Mouse (Mus musculus): ENCODE measurements at regions not wholly inside any gene's neighbourhood (a gene's known extent, or its start where the extent isn't known, plus 50 kb on each side); places are given as distances from the start of the nearest gene placed in this dataset.

GRCm38 (mm10) chr11:37650095-37650494 is 414.3 kb upstream of the Tenm2 start:
- ATAC-seq (ENCODE audit: low TSS enrichment) = no peak

GRCm38 (mm10) chr11:37623290-37623689 is 387.5 kb upstream of the Tenm2 start:
- no peak for ATAC-seq (ENCODE audit: low TSS enrichment)

GRCm38 (mm10) chr11:37600533-37600932 is 364.8 kb upstream of the Tenm2 start:
- no peak for ATAC-seq (ENCODE audit: low TSS enrichment)

- no peak for ATAC-seq (ENCODE audit: low TSS enrichment)
These were observed 346.5 kb upstream of the Tenm2 start for GRCm38 (mm10) chr11:37582236-37582635.

- no peak for ATAC-seq (ENCODE audit: low TSS enrichment)
These were observed 297.9 kb upstream of the Tenm2 start for GRCm38 (mm10) chr11:37533624-37534023.

GRCm38 (mm10) chr11:37532476-37532875 is 296.7 kb upstream of the Tenm2 start:
- no peak for ATAC-seq (ENCODE audit: low TSS enrichment)

GRCm38 (mm10) chr11:37498463-37499015 is 262.8 kb upstream of the Tenm2 start:
- no peak for ATAC-seq (ENCODE audit: low TSS enrichment)

GRCm38 (mm10) chr11:37497874-37498273 is 262.1 kb upstream of the Tenm2 start:
- ATAC-seq (ENCODE audit: low TSS enrichment) = no peak

- ATAC-seq (ENCODE audit: low TSS enrichment) = no peak; the same call in 1 of the 2 replicates
These were observed 244.5 kb upstream of the Tenm2 start for GRCm38 (mm10) chr11:37480236-37480635.

GRCm38 (mm10) chr11:37478970-37479482 is 243.3 kb upstream of the Tenm2 start:
- ATAC-seq (ENCODE audit: low TSS enrichment) = peak; percentile 95

- ATAC-seq (ENCODE audit: low TSS enrichment) = no peak
These were observed 238.3 kb upstream of the Tenm2 start for GRCm38 (mm10) chr11:37474068-37474467.

- ATAC-seq (ENCODE audit: low TSS enrichment) = no peak
These were observed 228.1 kb upstream of the Tenm2 start for GRCm38 (mm10) chr11:37463658-37464420.

- no peak for ATAC-seq (ENCODE audit: low TSS enrichment)
These were observed 226.6 kb upstream of the Tenm2 start for GRCm38 (mm10) chr11:37462375-37462774.

GRCm38 (mm10) chr11:37447361-37447760 is 211.6 kb upstream of the Tenm2 start:
- no peak for ATAC-seq (ENCODE audit: low TSS enrichment)

GRCm38 (mm10) chr11:37446626-37447025 is 210.9 kb upstream of the Tenm2 start:
- ATAC-seq (ENCODE audit: low TSS enrichment) = no peak

GRCm38 (mm10) chr11:37442781-37443180 is 207.0 kb upstream of the Tenm2 start:
- ATAC-seq (ENCODE audit: low TSS enrichment) = no peak

GRCm38 (mm10) chr11:37434600-37434999 is 198.8 kb upstream of the Tenm2 start:
- ATAC-seq (ENCODE audit: low TSS enrichment) = peak; percentile 99

- ATAC-seq (ENCODE audit: low TSS enrichment) = no peak
These were observed 188.8 kb upstream of the Tenm2 start for GRCm38 (mm10) chr11:37424312-37425169.

- no peak for ATAC-seq (ENCODE audit: low TSS enrichment)
These were observed 177.1 kb upstream of the Tenm2 start for GRCm38 (mm10) chr11:37412868-37413267.

GRCm38 (mm10) chr11:37367971-37368370 is 132.2 kb upstream of the Tenm2 start:
- ATAC-seq (ENCODE audit: low TSS enrichment) = no peak

- ATAC-seq (ENCODE audit: low TSS enrichment) = peak; percentile 100
These were observed 128.7 kb upstream of the Tenm2 start for GRCm38 (mm10) chr11:37364430-37364829.

- ATAC-seq (ENCODE audit: low TSS enrichment) = no peak
These were observed 119.3 kb upstream of the Tenm2 start for GRCm38 (mm10) chr11:37355074-37355473.
